Mouse (Mus musculus): ENCODE data around the gene Rpl29.

Rpl29 gene

GRCm38 (mm10) chr9:106429221-106430014 is at the start of gene Rpl29:
Gene Rpl29 (plus strand): TSS chr9:106429454.
- DNase-seq (ENCODE audit: low spot score) = peak; percentile 90

GRCm38 (mm10) chr9:106386181-106386864 is 42.9 kb upstream of the Rpl29 start:
- no peak for DNase-seq (ENCODE audit: low spot score)

GRCm38 (mm10) chr9:106392828-106393527 is 36.3 kb upstream of the Rpl29 start:
- DNase-seq (ENCODE audit: low spot score) = no peak

- DNase-seq (ENCODE audit: low spot score) = no peak
These were observed 35.7 kb upstream of the Rpl29 start for GRCm38 (mm10) chr9:106393548-106393947.

- DNase-seq (ENCODE audit: low spot score) = no peak
These were observed 34.3 kb upstream of the Rpl29 start for GRCm38 (mm10) chr9:106394649-106395602.

GRCm38 (mm10) chr9:106397733-106398132 is 31.5 kb upstream of the Rpl29 start:
- no peak for DNase-seq (ENCODE audit: low spot score)

- no peak for DNase-seq (ENCODE audit: low spot score)
These were observed 30.5 kb upstream of the Rpl29 start for GRCm38 (mm10) chr9:106398667-106399311.

GRCm38 (mm10) chr9:106399808-106400207 is 29.4 kb upstream of the Rpl29 start:
- DNase-seq (ENCODE audit: low spot score) = no peak

GRCm38 (mm10) chr9:106402149-106402548 is 27.1 kb upstream of the Rpl29 start:
- no peak for DNase-seq (ENCODE audit: low spot score)

- no peak for DNase-seq (ENCODE audit: low spot score)
These were observed 26.5 kb upstream of the Rpl29 start for GRCm38 (mm10) chr9:106402607-106403375.

GRCm38 (mm10) chr9:106405275-106405674 is 24.0 kb upstream of the Rpl29 start:
- no peak for DNase-seq (ENCODE audit: low spot score)

GRCm38 (mm10) chr9:106406443-106407078 is 22.7 kb upstream of the Rpl29 start:
- no peak for DNase-seq (ENCODE audit: low spot score)

GRCm38 (mm10) chr9:106409096-106409495 is 20.2 kb upstream of the Rpl29 start:
- DNase-seq (ENCODE audit: low spot score) = no peak

- DNase-seq (ENCODE audit: low spot score) = no peak
These were observed 19.1 kb upstream of the Rpl29 start for GRCm38 (mm10) chr9:106410086-106410650.

- no peak for DNase-seq (ENCODE audit: low spot score)
These were observed 18.1 kb upstream of the Rpl29 start for GRCm38 (mm10) chr9:106411091-106411594.

GRCm38 (mm10) chr9:106411729-106412128 is 17.5 kb upstream of the Rpl29 start:
- DNase-seq (ENCODE audit: low spot score) = no peak

- DNase-seq (ENCODE audit: low spot score) = no peak
These were observed 17.0 kb upstream of the Rpl29 start for GRCm38 (mm10) chr9:106412210-106412609.

- no peak for DNase-seq (ENCODE audit: low spot score)
These were observed 15.6 kb upstream of the Rpl29 start for GRCm38 (mm10) chr9:106413606-106414005.

- DNase-seq (ENCODE audit: low spot score) = no peak
These were observed 12.4 kb upstream of the Rpl29 start for GRCm38 (mm10) chr9:106416826-106417225.
